13 mouse cellular contexts compared by ENCODE assay signal in the genomic region with DNA sequence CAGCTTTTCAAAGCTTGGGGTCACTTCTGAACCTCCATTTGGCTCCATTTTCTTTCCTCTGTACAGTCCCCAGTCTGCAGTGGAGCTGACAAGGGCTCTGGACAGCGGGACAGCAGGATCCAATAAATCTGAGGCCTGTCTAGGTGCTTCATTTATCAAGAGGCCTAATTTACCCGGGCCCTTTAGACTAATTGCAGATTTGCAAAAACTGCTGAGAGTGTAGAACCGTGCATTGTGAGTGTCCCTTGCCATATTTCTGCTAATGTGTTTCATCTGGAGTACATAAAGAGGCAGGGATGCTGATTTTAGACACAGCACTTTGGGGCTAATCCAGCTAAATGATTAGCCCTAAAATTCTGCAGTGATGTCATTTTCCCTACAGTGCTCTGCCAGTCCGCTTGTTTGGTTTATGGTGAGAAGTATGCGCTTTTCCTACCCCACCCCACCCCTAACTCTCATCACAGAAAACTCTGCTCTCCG.
DNase-seq lines count a peak whose midpoint lies in the region; ATAC-seq and TF ChIP-seq lines count a peak whose summit lies in the region.
"Had no signal": no experiment of that assay in that cellular context is flagged by ENCODE, and none has a peak within 500 bp of the region (broad histone marks: within the 10 kb centered on the region; RNA-seq: fewer than 3 reads in every experiment).

No protein-coding gene starts in this region.

- no peaks in the 10 kb centered on the region for H3K36me3 ChIP-seq in kidney, embryonic 14.5 days (ENCODE audit: control insufficient read depth, insufficient read depth, low read length)
- no peaks in the 10 kb centered on the region for H3K36me3 ChIP-seq in embryonic facial prominence, embryonic 14.5 days (ENCODE audit: control insufficient read depth, insufficient read depth, low read length)
- H3K36me3 ChIP-seq in limb, embryonic 12.5 days: no peaks in the 10 kb centered on the region
- H3K36me3 ChIP-seq in liver, postnatal 0 days (replicated peaks; ENCODE audit: insufficient read depth, low read length): no peaks in the 10 kb centered on the region
- H3K36me3 ChIP-seq: heart, embryonic 13.5 days had no signal

- no peak for TF ChIP-seq EP300 in liver, postnatal 0 days (IDR thresholded peaks at IDR 0.05; ENCODE audit: low read depth)

- TF ChIP-seq POLR2A in brain, embryonic 14.5 days (IDR thresholded peaks at IDR 0.05; ENCODE audit: borderline replicate concordance, extremely low read depth, insufficient read depth, insufficient read length, poor library complexity, severe bottlenecking): no peak

- no peak for DNase-seq in kidney, postnatal 25 days
- peak; percentile 30 for DNase-seq in brain, embryonic 14.5 days (ENCODE audit: low read depth)
- peak; percentile 81 for DNase-seq in embryonic facial prominence, embryonic 14.5 days (ENCODE audit: low spot score)
- DNase-seq in liver, postnatal 0 days: no peak
- DNase-seq in spleen, postnatal 14 days (ENCODE audit: low spot score in 2 of 2): no peak
- DNase-seq in yolk sac, embryonic 10.5 days (ENCODE audit: low spot score): no peak
- DNase-seq: cerebellum, postnatal 14 days; gastrocnemius, adult 2 months had no signal

- TF ChIP-seq CTCF in brain, embryonic 14.5 days (IDR thresholded peaks at IDR 0.05; ENCODE audit: borderline replicate concordance, extremely low read depth, insufficient read depth, insufficient read length): no peak
- TF ChIP-seq CTCF in liver, postnatal 0 days (IDR thresholded peaks at IDR 0.05; ENCODE audit: low read depth): no peak

- 35% methylated on average over 6 of the region's 6 CpGs for WGBS in kidney, embryonic 14.5 days
- 26% methylated on average over 6 of the region's 6 CpGs for WGBS in embryonic facial prominence, embryonic 14.5 days
- 16% methylated on average over 6 of the region's 6 CpGs for WGBS in limb, embryonic 12.5 days
- WGBS in liver, postnatal 0 days (ENCODE audit: insufficient replicate concordance): 69% methylated on average over 6 of the region's 6 CpGs

- H3K9ac ChIP-seq in kidney, embryonic 14.5 days (ENCODE audit: low read depth, low read length): no peak overlapping the region
- H3K9ac ChIP-seq in embryonic facial prominence, embryonic 14.5 days (ENCODE audit: low read depth, low read length): no peak overlapping the region
- H3K9ac ChIP-seq in limb, embryonic 12.5 days (replicated peaks): no peak overlapping the region
- no peak overlapping the region for H3K9ac ChIP-seq in liver, postnatal 0 days (replicated peaks)
- H3K9ac ChIP-seq: heart, embryonic 13.5 days had no signal

- peaks cover 16% of the 10 kb centered on the region; the same call in 1 of the 2 replicates for H3K4me1 ChIP-seq in kidney, embryonic 14.5 days (ENCODE audit: control insufficient read depth, insufficient read depth, low read length)
- peaks cover 14% of the 10 kb centered on the region; the same call in 1 of the 2 replicates for H3K4me1 ChIP-seq in embryonic facial prominence, embryonic 14.5 days (ENCODE audit: control insufficient read depth, insufficient read depth, low read length)
- H3K4me1 ChIP-seq in limb, embryonic 12.5 days (replicated peaks): peaks cover 24% of the 10 kb centered on the region
- H3K4me1 ChIP-seq in liver, postnatal 0 days (ENCODE audit: insufficient read depth): peaks cover 3% of the 10 kb centered on the region; the same call in 1 of the 2 replicates

- no peak overlapping the region for H3K27ac ChIP-seq in kidney, embryonic 14.5 days (ENCODE audit: low read depth, low read length)
- H3K27ac ChIP-seq in embryonic facial prominence, embryonic 14.5 days (replicated peaks; ENCODE audit: low read depth, low read length): peak overlapping the region; percentile 49
- peak overlapping the region; percentile 57 for H3K27ac ChIP-seq in limb, embryonic 12.5 days
- no peak overlapping the region; the same call in 1 of the 2 replicates for H3K27ac ChIP-seq in liver, postnatal 0 days (ENCODE audit: low read depth)
- H3K27ac ChIP-seq: gastrocnemius, adult 2 months; heart, embryonic 13.5 days had no signal

- H3K27me3 ChIP-seq in kidney, embryonic 14.5 days (ENCODE audit: control insufficient read depth, insufficient read depth, low read length): no peaks in the 10 kb centered on the region
- no peaks in the 10 kb centered on the region for H3K27me3 ChIP-seq in embryonic facial prominence, embryonic 14.5 days (replicated peaks; ENCODE audit: control insufficient read depth, insufficient read depth, low read length)
- H3K27me3 ChIP-seq in limb, embryonic 12.5 days: no peaks in the 10 kb centered on the region
- H3K27me3 ChIP-seq in liver, postnatal 0 days (ENCODE audit: insufficient read depth, low read length): no peaks in the 10 kb centered on the region
- H3K27me3 ChIP-seq: heart, embryonic 13.5 days; Patski had no signal

- H3K9me3 ChIP-seq in kidney, embryonic 14.5 days (ENCODE audit: control insufficient read depth, low read length): no peaks in the 10 kb centered on the region
- H3K9me3 ChIP-seq in embryonic facial prominence, embryonic 14.5 days (ENCODE audit: control insufficient read depth, low read length): no peaks in the 10 kb centered on the region
- H3K9me3 ChIP-seq in limb, embryonic 12.5 days: no peaks in the 10 kb centered on the region
- H3K9me3 ChIP-seq in liver, postnatal 0 days (ENCODE audit: low read length): no peaks in the 10 kb centered on the region
- H3K9me3 ChIP-seq: heart, embryonic 13.5 days had no signal

- H3K4me2 ChIP-seq in kidney, embryonic 14.5 days (replicated peaks; ENCODE audit: low read depth, low read length): no peak overlapping the region
- no peak overlapping the region for H3K4me2 ChIP-seq in embryonic facial prominence, embryonic 14.5 days (ENCODE audit: low read depth, low read length)
- H3K4me2 ChIP-seq in limb, embryonic 12.5 days: no peak overlapping the region
- H3K4me2 ChIP-seq in liver, postnatal 0 days (ENCODE audit: low read depth, low read length): no peak overlapping the region
- H3K4me2 ChIP-seq: heart, embryonic 13.5 days had no signal

- no peak overlapping the region for H3K4me3 ChIP-seq in kidney, embryonic 14.5 days (ENCODE audit: low read length)
- H3K4me3 ChIP-seq in embryonic facial prominence, embryonic 14.5 days (ENCODE audit: low read depth, low read length): no peak overlapping the region
- H3K4me3 ChIP-seq in limb, embryonic 12.5 days (replicated peaks): no peak overlapping the region
- no peak overlapping the region for H3K4me3 ChIP-seq in liver, postnatal 0 days (ENCODE audit: low read depth, low read length)
- H3K4me3 ChIP-seq: gastrocnemius, adult 2 months; heart, embryonic 13.5 days; myocyte had no signal

- ATAC-seq in kidney, embryonic 14.5 days (ENCODE audit: low FRiP score, low TSS enrichment): peak; percentile 20; the same call in 1 of the 2 replicates
- ATAC-seq in embryonic facial prominence, embryonic 14.5 days (ENCODE audit: low read depth): 0 out of 2 replicates have a peak, but pooled peaks have one; percentile 30
- ATAC-seq in limb, embryonic 12.5 days (ENCODE audit: insufficient number of reproducible peaks, insufficient read depth, low FRiP score, low TSS enrichment, low read depth): 0 out of 2 replicates have a peak, but pooled peaks have one; percentile 30
- ATAC-seq in liver, postnatal 0 days: no peak
- ATAC-seq: Patski had no signal

Comparison
In these comparisons a context has a peak if more than half of its experiments do, and no peak if none do; other contexts are left out.
1. H3K27ac ChIP-seq: peak in embryonic facial prominence, embryonic 14.5 days (single experiment) and limb, embryonic 12.5 days (single experiment); none in kidney, embryonic 14.5 days (single experiment) and liver, postnatal 0 days (single experiment).
2. DNase-seq: peak in brain, embryonic 14.5 days (single experiment) and embryonic facial prominence, embryonic 14.5 days (single experiment); none in kidney, postnatal 25 days (0 of 2), liver, postnatal 0 days (single experiment), spleen, postnatal 14 days (0 of 2) and yolk sac, embryonic 10.5 days (single experiment).